Mouse (Mus musculus): ENCODE results near the gene Hba-a2.
"Not testable (repeated sequence)": the region's sequence is repeated elsewhere in the genome, so short reads cannot be mapped to it uniquely, and the experiment has no call there.

The Hba-a2 gene

DNA sequence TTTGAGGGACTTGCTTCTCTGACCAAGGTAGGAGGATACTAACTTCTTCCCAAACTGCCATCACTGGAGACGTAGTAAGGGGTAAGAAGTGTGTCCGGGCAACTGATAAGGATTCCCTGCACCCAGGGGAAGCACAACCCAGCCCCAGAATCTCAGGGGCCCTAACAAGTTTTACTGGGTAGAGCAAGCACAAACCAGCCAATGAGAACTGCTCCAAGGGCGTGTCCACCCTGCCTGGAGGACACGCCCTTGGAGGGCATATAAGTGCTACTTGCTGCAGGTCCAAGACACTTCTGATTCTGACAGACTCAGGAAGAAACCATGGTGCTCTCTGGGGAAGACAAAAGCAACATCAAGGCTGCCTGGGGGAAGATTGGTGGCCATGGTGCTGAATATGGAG lies at the start of gene Hba-a2:
Gene Hba-a2, plus strand, starts transcription at position 287 of the 400 bp plus-strand sequence.
- DNase-seq (ENCODE audit: low read depth in 2 of 2, low spot score in 2 of 2) = not testable (repeated sequence)

DNA sequence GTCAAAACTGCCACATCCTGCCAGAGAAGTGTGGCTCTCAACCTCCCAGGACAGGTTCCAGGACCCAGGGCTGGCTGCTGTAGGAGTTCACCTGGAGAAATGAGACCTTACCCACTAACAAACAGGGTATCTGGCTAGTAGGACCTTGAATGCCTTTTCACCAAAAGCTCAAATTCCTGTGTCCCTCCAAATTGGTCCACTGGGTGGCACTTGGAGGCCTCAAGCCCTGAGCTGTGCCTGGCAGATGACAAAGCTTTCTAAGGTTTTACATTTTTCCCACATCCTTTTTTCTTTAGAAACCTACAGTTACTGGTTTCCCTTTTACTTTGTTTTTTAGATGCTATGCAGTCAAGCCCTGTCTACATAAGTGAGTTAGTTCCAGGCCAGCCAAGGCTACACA lies 49.2 kb upstream of the Hba-a2 start:
- no peak for DNase-seq (ENCODE audit: low read depth in 2 of 2, low spot score in 2 of 2)

DNA sequence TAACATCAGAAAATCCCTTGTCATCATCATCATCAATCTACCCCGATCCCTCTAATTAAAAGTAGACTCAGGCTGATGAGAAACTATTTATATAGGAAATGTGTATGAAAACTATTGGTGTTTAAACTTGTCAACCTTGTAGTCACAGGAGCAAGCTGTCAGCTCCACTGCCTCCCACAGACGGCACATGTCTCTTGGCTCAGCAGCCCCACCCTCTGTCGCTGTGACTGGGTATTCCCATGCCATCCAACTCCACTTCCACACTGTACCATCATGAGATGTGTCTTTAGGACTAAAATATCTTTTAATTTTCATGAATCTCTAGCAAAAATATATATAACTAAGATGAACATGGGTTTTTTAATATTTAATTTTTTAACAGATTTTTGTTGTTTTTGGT lies 47.9 kb upstream of the Hba-a2 start:
- no peak for DNase-seq (ENCODE audit: low read depth in 2 of 2, low spot score in 2 of 2)

DNA sequence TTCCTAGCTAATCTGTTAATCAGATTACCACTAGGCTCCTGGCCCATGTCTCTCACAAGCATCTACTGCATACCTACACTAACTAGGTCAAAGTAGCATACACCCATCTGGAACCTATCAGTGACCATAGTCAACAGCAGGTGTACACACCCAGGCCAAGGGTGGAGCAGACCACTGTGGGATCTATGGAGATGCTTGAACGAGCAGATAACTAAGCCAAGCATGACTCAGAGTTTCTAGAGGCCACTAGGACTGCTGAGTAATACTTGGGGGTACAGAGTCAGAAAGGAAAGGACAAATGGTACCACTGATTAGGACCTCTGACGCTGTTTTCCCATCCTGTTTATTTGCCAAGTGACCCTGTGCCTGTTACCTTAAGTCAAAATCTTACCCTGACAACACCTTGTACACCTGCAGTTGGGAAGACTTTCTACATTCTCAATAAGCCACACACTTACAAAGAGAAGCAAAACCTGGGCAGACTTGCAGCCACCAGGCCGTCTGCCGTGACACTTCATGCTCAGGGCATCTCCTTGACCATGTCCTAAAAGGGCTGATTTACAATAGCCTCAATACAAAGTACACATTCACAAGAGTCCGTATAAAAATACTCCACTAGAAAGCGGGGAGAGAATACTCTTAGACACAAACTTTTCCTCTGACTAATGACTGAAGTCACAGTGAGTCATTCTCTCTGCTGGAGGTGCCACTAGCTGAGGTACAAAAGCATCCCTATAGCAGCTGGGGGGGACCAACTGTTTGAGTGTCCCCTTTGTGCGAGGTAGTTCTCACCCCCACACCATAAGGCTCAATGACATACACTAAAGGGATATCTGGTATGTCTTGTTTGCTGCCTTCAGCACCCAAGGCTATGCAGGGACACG lies 45.2 kb upstream of the Hba-a2 start:
- no peak for DNase-seq (ENCODE audit: low read depth in 2 of 2, low spot score in 2 of 2)

GRCm38 (mm10) chr11:32253121-32253520 lies 43.2 kb upstream of the Hba-a2 start:
- DNase-seq (ENCODE audit: low read depth in 2 of 2, low spot score in 2 of 2) = no peak

DNA sequence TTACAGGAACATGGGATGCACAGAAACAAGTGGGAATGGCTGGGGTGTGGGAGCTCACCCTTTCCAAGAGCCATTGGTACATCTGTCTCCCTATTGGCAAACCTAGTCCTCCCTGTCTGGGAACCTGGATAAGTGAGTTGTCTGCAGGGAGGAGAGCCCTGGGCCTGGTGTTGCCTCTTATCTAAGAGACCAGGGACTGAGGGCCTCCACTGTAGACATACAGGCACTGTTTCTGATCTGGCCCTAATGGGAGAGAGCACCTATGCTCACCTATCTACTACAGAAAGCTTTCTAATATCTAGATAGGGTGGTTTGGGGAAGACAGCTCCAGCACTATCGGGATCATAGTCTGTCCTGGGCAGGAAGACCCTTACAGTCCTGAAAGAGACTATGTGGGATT lies 40.1 kb upstream of the Hba-a2 start:
- no peak for DNase-seq (ENCODE audit: low read depth in 2 of 2, low spot score in 2 of 2)

DNA sequence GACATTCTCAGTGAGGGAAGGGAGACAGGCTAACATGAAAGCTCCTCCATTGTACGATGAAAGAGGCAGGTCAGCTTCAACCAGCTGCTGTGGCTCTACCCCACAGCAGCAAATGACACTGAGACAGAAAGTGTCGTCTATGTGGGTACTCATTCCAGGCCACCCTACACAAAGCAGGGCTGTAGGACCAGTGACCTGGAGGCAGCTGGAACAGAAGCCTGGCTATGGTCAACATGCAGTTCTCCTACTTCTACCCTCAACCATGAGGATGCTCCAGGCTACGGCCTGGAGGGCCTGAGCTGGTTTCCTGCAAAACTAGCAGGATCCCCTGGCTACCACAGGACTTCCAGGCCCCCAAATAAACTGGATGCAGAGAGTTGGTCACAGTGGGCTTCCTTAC lies 39.7 kb upstream of the Hba-a2 start:
- no peak for DNase-seq (ENCODE audit: low read depth in 2 of 2, low spot score in 2 of 2)

- no peak for DNase-seq (ENCODE audit: low read depth in 2 of 2, low spot score in 2 of 2)
Measured at GRCm38 (mm10) chr11:32262674-32263415, 33.4 kb upstream of the Hba-a2 start.

DNA sequence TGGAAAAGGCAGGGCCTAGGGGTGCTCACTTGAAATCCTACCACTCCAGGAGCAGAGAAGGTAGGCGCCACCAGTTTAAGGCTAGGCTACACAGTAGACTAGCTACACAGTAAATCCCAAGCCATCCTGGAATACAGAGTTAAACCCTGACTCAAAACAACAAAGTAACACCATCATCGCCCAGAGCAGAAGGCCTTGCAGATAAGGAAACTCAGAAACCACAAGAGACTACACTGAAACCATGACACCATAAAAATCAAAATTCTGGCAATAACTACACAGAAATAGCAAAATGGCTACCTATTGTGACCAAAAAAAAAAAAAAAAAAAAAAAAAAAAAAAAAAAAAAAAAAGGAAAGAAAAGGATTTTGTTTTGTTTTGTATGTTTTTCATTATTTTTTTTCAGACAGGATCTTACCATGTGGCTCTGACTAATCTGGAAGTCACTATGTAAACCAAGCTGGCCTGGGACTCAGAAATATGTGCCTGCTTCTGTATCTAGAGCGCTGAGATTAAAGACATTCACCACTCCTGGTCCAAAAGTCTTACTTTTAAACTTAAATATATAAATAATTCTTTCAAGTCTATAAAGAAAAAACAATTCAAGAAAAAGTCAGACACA lies 31.1 kb upstream of the Hba-a2 start:
- DNase-seq (ENCODE audit: low read depth in 2 of 2, low spot score in 2 of 2) = no peak

DNA sequence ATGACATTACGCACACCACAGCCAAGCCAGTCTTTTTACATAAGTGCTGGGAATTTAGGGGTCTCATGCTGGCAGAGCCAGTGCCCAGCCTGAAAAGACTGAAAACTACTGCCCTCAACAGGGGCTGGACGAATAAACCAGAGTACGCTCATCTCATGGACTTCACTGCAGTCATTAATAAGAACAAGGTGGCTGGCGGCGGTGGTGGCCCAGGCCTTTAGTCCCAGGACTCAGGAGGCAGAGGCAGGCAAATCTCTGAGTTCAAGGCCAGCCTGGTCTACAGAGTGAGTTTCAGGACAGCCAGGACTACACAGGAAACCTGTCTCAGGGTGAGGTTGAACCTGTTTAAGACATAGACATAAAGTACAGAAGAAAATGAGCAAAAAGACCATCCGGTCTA lies 30.1 kb upstream of the Hba-a2 start:
- DNase-seq (ENCODE audit: low read depth in 2 of 2, low spot score in 2 of 2) = no peak

- DNase-seq (ENCODE audit: low read depth in 2 of 2, low spot score in 2 of 2) = no peak
Measured at GRCm38 (mm10) chr11:32266776-32267175, 29.5 kb upstream of the Hba-a2 start.

- peak; percentile 93 to 94 for DNase-seq (ENCODE audit: low read depth in 2 of 2, low spot score in 2 of 2)
Measured at GRCm38 (mm10) chr11:32267188-32267884, 29.0 kb upstream of the Hba-a2 start, which contains the start of gene Nprl3. Gene Nprl3 (minus strand): TSS chr11:32267707.

GRCm38 (mm10) chr11:32267964-32268363 lies 28.3 kb upstream of the Hba-a2 start:
- DNase-seq (ENCODE audit: low read depth in 2 of 2, low spot score in 2 of 2) = peak in 1 of 2 experiments; percentile 1

- no peak for DNase-seq (ENCODE audit: low read depth in 2 of 2, low spot score in 2 of 2)
Measured at GRCm38 (mm10) chr11:32268952-32269351, 27.3 kb upstream of the Hba-a2 start.

- DNase-seq (ENCODE audit: low read depth in 2 of 2, low spot score in 2 of 2) = peak in 1 of 2 experiments; percentile 6
Measured at GRCm38 (mm10) chr11:32271178-32271577, 25.1 kb upstream of the Hba-a2 start.

DNA sequence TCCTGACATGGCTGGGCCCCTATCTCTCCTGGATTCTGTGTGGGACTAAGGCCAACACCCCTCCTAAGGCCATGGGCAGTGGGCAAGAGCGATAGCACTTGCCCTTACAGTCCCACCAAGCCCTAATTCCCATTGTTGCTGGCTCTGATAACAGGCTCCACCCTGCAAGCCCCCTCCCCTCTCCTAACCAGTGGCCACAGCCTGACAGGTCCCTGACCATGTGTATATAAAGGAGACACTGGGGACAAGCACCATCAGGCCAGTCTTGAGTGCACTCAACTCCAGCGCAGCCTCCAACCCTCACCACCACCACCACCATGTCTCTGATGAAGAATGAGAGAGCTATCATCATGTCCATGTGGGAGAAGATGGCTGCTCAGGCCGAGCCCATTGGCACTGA lies 19.9 kb upstream of the Hba-a2 start, which contains the start of gene Hba-x:
Gene Hba-x, plus strand, starts transcription at position 54 of the 400 bp plus-strand sequence.
- DNase-seq (ENCODE audit: low read depth in 2 of 2, low spot score in 2 of 2) = no peak

DNA sequence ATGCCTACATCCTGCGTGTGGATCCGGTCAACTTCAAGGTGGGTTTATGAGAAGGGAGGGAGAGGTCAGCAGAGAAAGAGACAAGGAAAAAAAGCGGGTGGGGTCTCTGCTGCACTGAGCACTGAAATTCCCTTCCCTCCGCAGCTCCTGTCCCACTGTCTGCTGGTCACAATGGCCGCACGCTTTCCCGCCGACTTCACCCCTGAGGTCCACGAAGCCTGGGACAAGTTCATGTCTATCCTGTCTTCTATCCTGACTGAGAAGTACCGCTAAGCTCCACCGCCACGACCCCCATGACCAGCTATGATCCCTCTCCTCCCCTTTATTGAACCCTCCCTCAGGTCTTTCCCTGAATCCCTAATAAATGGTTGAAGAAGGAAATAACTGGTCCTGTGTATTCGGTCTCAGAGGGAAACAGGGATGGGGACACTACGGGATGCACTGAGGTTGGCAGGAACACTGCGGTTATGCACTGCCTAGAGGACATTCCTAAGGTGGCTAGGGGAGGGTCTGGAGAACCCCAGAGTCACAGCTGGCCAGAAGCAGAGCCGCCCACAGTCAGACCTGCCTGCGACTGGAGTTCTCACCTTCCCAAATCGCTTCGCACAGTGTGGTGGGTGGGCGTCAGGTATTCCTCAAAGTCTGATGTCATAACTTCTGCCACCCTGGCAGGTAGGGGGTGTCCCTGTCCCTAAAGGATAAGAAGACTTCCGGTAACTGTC lies 18.4 kb upstream of the Hba-a2 start:
- no peak for DNase-seq (ENCODE audit: low read depth in 2 of 2, low spot score in 2 of 2)

DNA sequence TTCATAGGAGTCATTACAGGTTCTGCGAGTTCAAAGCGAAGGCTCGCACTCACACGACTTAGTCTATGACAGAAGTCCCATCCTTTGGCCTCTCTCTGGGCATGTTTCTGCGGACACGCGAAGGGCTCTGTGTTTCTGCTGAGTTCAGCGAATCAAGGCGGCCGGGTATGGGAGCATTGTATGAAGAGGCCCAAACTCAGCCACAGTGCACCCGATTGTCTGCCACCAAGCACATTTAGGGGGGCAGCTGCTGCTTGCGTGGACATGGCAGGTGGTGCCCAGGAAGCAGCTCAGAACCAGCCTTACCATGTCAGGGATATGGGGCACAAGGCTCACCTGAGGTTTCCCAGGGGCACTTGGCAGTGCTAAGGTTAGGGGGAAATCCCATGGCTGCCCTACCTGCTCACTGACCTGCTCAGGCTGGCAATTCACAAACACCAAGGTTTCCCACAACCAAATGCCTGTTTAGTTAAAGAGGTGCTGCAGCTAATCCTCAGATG lies 17.8 kb upstream of the Hba-a2 start:
- no peak for DNase-seq (ENCODE audit: low read depth in 2 of 2, low spot score in 2 of 2)

DNA sequence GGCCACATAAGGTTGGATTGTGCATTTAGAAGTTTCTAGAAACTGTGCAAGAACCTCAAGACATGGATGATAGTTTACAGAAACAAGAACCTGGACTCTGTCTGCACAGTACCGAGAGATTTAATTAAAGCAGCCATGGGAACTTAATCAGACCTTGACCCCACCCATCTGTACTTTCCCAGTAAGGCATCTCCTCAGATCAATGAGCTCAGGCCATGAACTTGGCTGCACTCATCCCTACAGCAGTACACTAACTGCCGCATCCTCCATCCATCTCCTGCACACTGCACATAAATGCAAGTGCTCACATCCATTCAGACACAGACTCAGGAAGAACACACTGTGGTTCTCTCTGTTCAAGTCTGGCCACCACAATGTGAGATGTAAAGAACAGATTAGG lies 15.6 kb upstream of the Hba-a2 start:
- DNase-seq (ENCODE audit: low read depth in 2 of 2, low spot score in 2 of 2) = no peak

Measured in CD8-positive naive resting alpha-beta T cell, adult 2 months (primary cell).